27 mouse cellular contexts compared by ENCODE assay signal in the genomic region with DNA sequence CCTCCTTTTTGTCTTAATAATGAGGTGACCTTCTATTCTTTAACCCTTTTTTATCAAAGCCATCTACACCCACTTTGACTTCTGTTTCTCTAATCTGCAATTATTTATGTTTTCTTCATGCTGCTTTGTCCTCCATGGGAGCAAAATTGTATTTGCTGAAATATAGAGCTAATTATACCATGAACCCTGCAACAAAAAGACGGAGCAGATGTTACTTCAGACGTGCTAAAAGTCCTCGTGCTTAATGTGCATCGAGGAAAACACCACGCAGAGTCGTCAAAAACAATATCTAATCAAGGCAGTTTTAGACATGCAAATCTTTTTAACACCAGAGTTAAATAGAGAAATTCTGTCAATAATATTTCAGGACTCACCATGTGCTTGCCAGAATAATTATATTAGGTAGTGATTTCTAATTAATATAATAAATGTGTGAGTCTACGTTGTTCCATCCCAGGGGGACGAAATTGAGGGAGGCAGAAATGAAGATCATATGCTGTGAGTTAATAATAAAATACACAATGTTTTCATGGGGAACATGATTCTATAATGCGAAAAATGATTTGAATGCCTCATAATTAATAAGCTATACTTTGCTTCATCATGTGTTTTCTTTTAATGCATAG.
DNase-seq lines count a peak whose midpoint lies in the region; ATAC-seq lines count a peak whose summit lies in the region.
"Had no signal": no experiment of that assay in that cellular context is flagged by ENCODE, and none has a peak within 500 bp of the region (broad histone marks: within the 10 kb centered on the region; RNA-seq: fewer than 3 reads in every experiment).

No protein-coding gene starts in this region.

- H3K4me1 ChIP-seq in hindbrain, embryonic 11.5 days (replicated peaks; ENCODE audit: control insufficient read depth, insufficient read depth, low read length), result no peaks in the 10 kb centered on the region
- H3K4me1 ChIP-seq in hindbrain, embryonic 10.5 days (replicated peaks), result 0 out of 2 replicates have a peak, but pooled peaks cover 10% of the 10 kb centered on the region
- H3K4me1 ChIP-seq in neural tube, embryonic 11.5 days (ENCODE audit: control insufficient read depth, insufficient read depth, low read length), result no peaks in the 10 kb centered on the region
- H3K4me1 ChIP-seq in forebrain, embryonic 16.5 days (replicated peaks; ENCODE audit: control insufficient read depth, insufficient read depth, low read length), result no peaks in the 10 kb centered on the region
- peaks cover 12% of the 10 kb centered on the region for H3K4me1 ChIP-seq in neural tube, embryonic 13.5 days (replicated peaks)
- H3K4me1 ChIP-seq: heart, embryonic 12.5 days had no signal

- no peaks in the 10 kb centered on the region for H3K9me3 ChIP-seq in hindbrain, embryonic 11.5 days (ENCODE audit: control insufficient read depth, low read length)
- no peaks in the 10 kb centered on the region for H3K9me3 ChIP-seq in hindbrain, embryonic 10.5 days
- H3K9me3 ChIP-seq in neural tube, embryonic 11.5 days (ENCODE audit: control insufficient read depth, low read length), result no peaks in the 10 kb centered on the region
- no peaks in the 10 kb centered on the region for H3K9me3 ChIP-seq in forebrain, embryonic 16.5 days (ENCODE audit: control insufficient read depth, low read length)
- H3K9me3 ChIP-seq in neural tube, embryonic 13.5 days, result no peaks in the 10 kb centered on the region
- H3K9me3 ChIP-seq: heart, embryonic 12.5 days had no signal

- no peak for DNase-seq in hindbrain, embryonic 11.5 days (ENCODE audit: low spot score)
- DNase-seq in hindbrain, embryonic 10.5 days (ENCODE audit: low spot score), result no peak
- DNase-seq in neural tube, embryonic 11.5 days (ENCODE audit: low spot score), result no peak
- DNase-seq in neural tube, embryonic 10.5 days (ENCODE audit: extremely low spot score, low spot score), result no peak
- no peak for DNase-seq in embryo, embryonic 10 days (ENCODE audit: low spot score)
- DNase-seq: adrenal gland, postnatal 14 days; cerebellum, adult 11-12 months; cerebellum, postnatal 10 days; gastrocnemius, postnatal 36 days; heart, adult 2 months; heart, postnatal 4 days; kidney, adult 11 months; kidney, postnatal 14 days; layer of hippocampus, adult 9-11 months; liver; lung, adult 2 months; lung, postnatal 10 days had no signal

- H3K9ac ChIP-seq in hindbrain, embryonic 11.5 days (ENCODE audit: low read depth, low read length), result no peak overlapping the region
- no peak overlapping the region for H3K9ac ChIP-seq in neural tube, embryonic 11.5 days (ENCODE audit: low read length)
- no peak overlapping the region for H3K9ac ChIP-seq in forebrain, embryonic 16.5 days (replicated peaks; ENCODE audit: low read depth, low read length)
- no peak overlapping the region for H3K9ac ChIP-seq in neural tube, embryonic 13.5 days
- H3K9ac ChIP-seq: heart, embryonic 12.5 days; liver, embryonic 14.5 days had no signal

- WGBS in hindbrain, embryonic 11.5 days, result 47% methylated on average over 9 of the region's 9 CpGs
- WGBS in hindbrain, embryonic 10.5 days, result 63% methylated on average over 9 of the region's 9 CpGs
- WGBS in neural tube, embryonic 11.5 days, result 46% methylated on average over 9 of the region's 9 CpGs
- 23% methylated on average over 9 of the region's 9 CpGs for whole genome bisulfite sequencing in forebrain, embryonic 16.5 days
- 28% methylated on average over 9 of the region's 9 CpGs for WGBS in neural tube, embryonic 13.5 days

- H3K4me3 ChIP-seq in hindbrain, embryonic 11.5 days (ENCODE audit: low read depth, low read length), result no peak overlapping the region
- H3K4me3 ChIP-seq in hindbrain, embryonic 10.5 days, result no peak overlapping the region
- H3K4me3 ChIP-seq in neural tube, embryonic 11.5 days (ENCODE audit: low read depth, low read length), result no peak overlapping the region
- H3K4me3 ChIP-seq in forebrain, embryonic 16.5 days (replicated peaks; ENCODE audit: low read length), result no peak overlapping the region
- H3K4me3 ChIP-seq in neural tube, embryonic 13.5 days, result no peak overlapping the region
- H3K4me3 ChIP-seq: erythroblast, embryonic 14.5 days; heart, adult 2 months; heart, embryonic 12.5 days had no signal

- peak; percentile 63; the same call in 1 of the 2 replicates for ATAC-seq in hindbrain, embryonic 11.5 days (ENCODE audit: low FRiP score)
- ATAC-seq in neural tube, embryonic 11.5 days (ENCODE audit: insufficient read depth, low FRiP score, low TSS enrichment), result peak; percentile 61; the same call in 1 of the 2 replicates
- peak; percentile 81 for ATAC-seq in forebrain, embryonic 16.5 days
- no peak for ATAC-seq in neural tube, embryonic 13.5 days (ENCODE audit: low read depth)
- ATAC-seq in granulocyte monocyte progenitor cell, adult 5-6 weeks (replicated peaks; ENCODE audit: poor library complexity, severe bottlenecking), result no peak
- ATAC-seq: inflammation-experienced regulatory T-cells, adult 6 months; Patski had no signal

- no peak overlapping the region for H3K4me2 ChIP-seq in hindbrain, embryonic 11.5 days (replicated peaks; ENCODE audit: low read depth, low read length)
- no peak overlapping the region for H3K4me2 ChIP-seq in neural tube, embryonic 11.5 days (ENCODE audit: low read depth)
- no peak overlapping the region for H3K4me2 ChIP-seq in forebrain, embryonic 16.5 days (ENCODE audit: low read length)
- 0 out of 2 replicates have a peak overlapping the region, but pooled peaks have one; percentile 3 for H3K4me2 ChIP-seq in neural tube, embryonic 13.5 days
- H3K4me2 ChIP-seq: heart, embryonic 12.5 days had no signal

- no peaks in the 10 kb centered on the region for H3K36me3 ChIP-seq in hindbrain, embryonic 11.5 days (ENCODE audit: control insufficient read depth, insufficient read depth, low read length)
- no peaks in the 10 kb centered on the region for H3K36me3 ChIP-seq in hindbrain, embryonic 10.5 days
- H3K36me3 ChIP-seq in neural tube, embryonic 11.5 days (ENCODE audit: control insufficient read depth, insufficient read depth, low read length), result no peaks in the 10 kb centered on the region
- H3K36me3 ChIP-seq in forebrain, embryonic 16.5 days (ENCODE audit: control insufficient read depth, insufficient read depth), result no peaks in the 10 kb centered on the region
- H3K36me3 ChIP-seq in neural tube, embryonic 13.5 days, result no peaks in the 10 kb centered on the region
- H3K36me3 ChIP-seq: G1E; heart, embryonic 12.5 days had no signal

- no peak overlapping the region for H3K27ac ChIP-seq in hindbrain, embryonic 11.5 days (ENCODE audit: low read depth, low read length)
- no peak overlapping the region for H3K27ac ChIP-seq in hindbrain, embryonic 10.5 days
- no peak overlapping the region for H3K27ac ChIP-seq in neural tube, embryonic 11.5 days (ENCODE audit: low read depth, low read length)
- no peak overlapping the region for H3K27ac ChIP-seq in forebrain, embryonic 16.5 days (ENCODE audit: low read length)
- 0 out of 2 replicates have a peak overlapping the region, but pooled peaks have one; percentile 19 for H3K27ac ChIP-seq in neural tube, embryonic 13.5 days (replicated peaks)
- H3K27ac ChIP-seq: heart, adult 2 months; liver, embryonic 14.5 days; macrophage had no signal

- no peaks in the 10 kb centered on the region for H3K27me3 ChIP-seq in hindbrain, embryonic 11.5 days (ENCODE audit: control insufficient read depth, insufficient read depth, low read length)
- H3K27me3 ChIP-seq in hindbrain, embryonic 10.5 days (ENCODE audit: insufficient read depth, poor library complexity, severe bottlenecking), result no peaks in the 10 kb centered on the region
- H3K27me3 ChIP-seq in neural tube, embryonic 11.5 days (ENCODE audit: control insufficient read depth, insufficient read depth, low read length), result no peaks in the 10 kb centered on the region
- no peaks in the 10 kb centered on the region for H3K27me3 ChIP-seq in forebrain, embryonic 16.5 days (replicated peaks; ENCODE audit: control insufficient read depth, insufficient read depth, low read length)
- no peaks in the 10 kb centered on the region for H3K27me3 ChIP-seq in neural tube, embryonic 13.5 days
- H3K27me3 ChIP-seq: heart, embryonic 12.5 days had no signal

Comparison
In these comparisons a context has a peak if more than half of its experiments do, and no peak if none do; other contexts are left out.
1. ATAC-seq: peak in hindbrain, embryonic 11.5 days (single experiment), neural tube, embryonic 11.5 days (single experiment) and forebrain, embryonic 16.5 days (single experiment); none in neural tube, embryonic 13.5 days (single experiment) and granulocyte monocyte progenitor cell, adult 5-6 weeks (single experiment).